ENCODE assay signal across 18 mouse cellular contexts in genomic region chr5:149437150-149437549, GRCm38 (mm10). TPM values are rescaled to one million over a fixed set of nuclear protein-coding genes. Genes with fewer than 3 reads are reported as not detected.
"Had no signal": no experiment of that assay in that cellular context is flagged by ENCODE, and none has a peak within 500 bp of the region (broad histone marks: within the 10 kb centered on the region; RNA-seq: fewer than 3 reads in every experiment).

No protein-coding gene starts in this region.

- DNase-seq: kidney, adult 8-10 months; kidney, postnatal 36 days; left cerebral cortex, postnatal 4 days; lung, embryonic 14.5 days; lung, postnatal 10 days; lung, postnatal 4 days; midbrain, embryonic 14.5 days; thymus, adult 2 months; thymus, postnatal 25 days had no signal

- H3K9ac ChIP-seq: limb, embryonic 13.5 days; liver, embryonic 15.5 days; lung, embryonic 14.5 days; neural tube, embryonic 12.5 days had no signal

- ATAC-seq: intestine, embryonic 16.5 days had no signal

- H3K4me3 ChIP-seq: layer of hippocampus, adult 2 months; limb, embryonic 13.5 days; liver, embryonic 15.5 days; midbrain, embryonic 10.5 days; neural tube, embryonic 12.5 days had no signal

- H3K4me2 ChIP-seq: limb, embryonic 13.5 days; liver, embryonic 15.5 days; lung, embryonic 14.5 days; neural tube, embryonic 12.5 days had no signal

- H3K9me3 ChIP-seq: limb, embryonic 13.5 days; liver, embryonic 15.5 days; midbrain, embryonic 10.5 days; neural tube, embryonic 12.5 days had no signal

- H3K27me3 ChIP-seq: limb, embryonic 13.5 days; neural tube, embryonic 12.5 days had no signal

- H3K36me3 ChIP-seq: limb, embryonic 13.5 days; liver, embryonic 15.5 days; midbrain, embryonic 10.5 days; neural tube, embryonic 12.5 days had no signal

- H3K27ac ChIP-seq: layer of hippocampus, adult 2 months; limb, embryonic 13.5 days; liver, embryonic 15.5 days; midbrain, embryonic 10.5 days; neural tube, embryonic 12.5 days had no signal

RNA-seq across cellular contexts. Expression of gene Tex26, which starts 2.3 kb away (rescaled TPM):
- total RNA-seq: megakaryocyte, adult 5-6 weeks; monocyte, adult 5-6 weeks; neutrophil, adult 5-6 weeks had no signal
- polyA plus RNA-seq: liver, embryonic 15.5 days had no signal

RNA-seq across cellular contexts. Expression of gene Medag, which starts 25.6 kb away (rescaled TPM):
- total RNA-seq: megakaryocyte, adult 5-6 weeks; monocyte, adult 5-6 weeks; neutrophil, adult 5-6 weeks had no signal
